Mouse (Mus musculus) hindbrain, embryonic 13.5 days (tissue): ENCODE results near the gene Nr2c2ap. TPM values are rescaled to one million over a fixed set of nuclear protein-coding genes. Genes with fewer than 3 reads are reported as not detected.

Experiments
- ATAC-seq: fragments of 200-750 bp; cut with Nextera tagmentation; 2 replicates; pipeline ENCODE4 v1.8.0; 2017; ENCODE audit warnings: moderate TSS enrichment; ENCODE audit not compliant: low FRiP score
- H3K27ac ChIP-seq: fragments of 300-500 bp; sonication (generic); 2 replicates; pipeline ENCODE4 v1.5.1; 2015; ENCODE audit warnings: inconsistent platforms, mild to moderate bottlenecking, moderate library complexity
- H3K27me3 ChIP-seq: fragments of 300-500 bp; sonication (generic); 2 replicates; pipeline ENCODE4 v1.6.1; 2015; ENCODE audit warnings: mild to moderate bottlenecking, inconsistent platforms
- H3K36me3 ChIP-seq: fragments of 300-500 bp; sonication (generic); 2 replicates; pipeline ENCODE4 v1.6.1; 2015; ENCODE audit warnings: mild to moderate bottlenecking, inconsistent platforms
- H3K4me1 ChIP-seq: fragments of 300-500 bp; sonication (generic); replicated peaks from 2 replicates; pipeline ENCODE4 v1.6.1; 2015; ENCODE audit warnings: inconsistent platforms
- H3K4me2 ChIP-seq: fragments of 300-500 bp; sonication (generic); 2 replicates; pipeline ENCODE4 v1.6.1; 2015; ENCODE audit warnings: inconsistent platforms, mild to moderate bottlenecking, moderate library complexity
- H3K4me3 ChIP-seq: fragments of 300-500 bp; sonication (generic); 2 replicates; pipeline ENCODE4 v1.5.1; 2015; ENCODE audit warnings: mild to moderate bottlenecking, inconsistent platforms
- H3K9ac ChIP-seq: fragments of 300-500 bp; sonication (generic); 2 replicates; pipeline ENCODE4 v1.6.1; 2015; ENCODE audit warnings: mild to moderate bottlenecking, inconsistent platforms
- H3K9me3 ChIP-seq: fragments of 300-500 bp; sonication (generic); 2 replicates; pipeline ENCODE4 v1.6.1; 2016; ENCODE audit warnings: inconsistent platforms
- WGBS: fragments of 180-500 bp; shearing (Covaris S2); methylation state at CpG from one replicate; pipeline ENCODE4 v1.1.7; 2015; 5-methylcytosine and 5-hydroxymethylcytosine counted together
- polyA plus RNA-seq: library from polyadenylated mRNA; unstranded; fragments of >200 nt; fragmentation: Nextera tagmentation; extraction: Ambion mirVana; gene quantifications from 2 replicates; pipeline ENCODE4 v1.2.1, GENCODE M21; 2015

The Nr2c2ap gene
- polyA plus RNA-seq, 1 experiment from 2014 or later: 36.4 TPM

DNA sequence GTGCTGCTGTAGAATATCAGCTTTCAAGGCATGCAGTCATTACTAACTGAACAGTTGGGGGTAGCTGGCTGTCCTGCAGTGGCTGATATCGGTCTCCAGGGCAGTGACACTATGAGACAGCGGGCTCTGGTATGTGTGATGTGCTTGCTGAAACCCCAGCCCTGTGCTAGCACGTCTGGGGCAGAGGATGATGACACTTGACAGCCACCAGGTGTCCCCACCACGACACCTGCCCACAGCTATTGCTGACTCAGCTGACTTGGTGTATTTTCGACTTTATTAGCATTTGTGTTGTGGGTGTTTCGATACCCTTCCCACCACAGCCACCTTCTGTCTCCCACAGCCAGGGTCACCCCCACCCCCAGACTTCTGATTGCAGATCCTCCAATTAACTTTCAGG, 26.6 kb upstream of the Nr2c2ap start:
- ATAC-seq: peak; percentile 23; the same call in 1 of the 2 replicates
- Histone ChIP-seq H3K9me3 (no peaks in the 10 kb centered on the region), H3K9ac (no peak overlapping the region), H3K36me3 (peaks cover 88% of the 10 kb centered on the region), H3K4me3 (no peak overlapping the region), H3K4me2 (no peak overlapping the region), H3K27me3 (no peaks in the 10 kb centered on the region), H3K4me1 (peaks cover 18% of the 10 kb centered on the region), H3K27ac (no peak overlapping the region)
- 14% methylated on average over 6 of the region's 6 CpGs for WGBS

DNA sequence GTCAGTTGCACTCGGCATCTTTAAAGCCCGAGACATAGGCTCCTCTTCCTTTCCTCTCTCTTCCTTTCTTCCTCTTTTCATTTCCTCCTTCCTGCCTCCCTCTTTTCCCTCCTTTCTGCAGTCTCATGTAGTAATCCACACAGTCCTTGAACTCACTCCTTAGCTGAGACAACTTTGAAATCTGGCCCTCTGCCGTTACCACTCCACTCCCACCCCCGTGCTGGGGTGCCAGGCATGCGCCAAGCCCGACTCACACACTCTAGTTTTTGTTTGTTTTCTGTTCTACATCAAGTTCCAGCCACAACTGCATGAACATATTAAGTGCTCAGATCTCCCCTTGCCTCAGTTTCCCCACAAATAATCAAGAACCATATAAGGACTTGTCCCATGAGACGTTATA, 26.2 kb upstream of the Nr2c2ap start:
- H3K4me1 ChIP-seq: peaks cover 20% of the 10 kb centered on the region
- 80% methylated on average over 7 of the region's 7 CpGs for WGBS
- ATAC-seq: no peak

DNA sequence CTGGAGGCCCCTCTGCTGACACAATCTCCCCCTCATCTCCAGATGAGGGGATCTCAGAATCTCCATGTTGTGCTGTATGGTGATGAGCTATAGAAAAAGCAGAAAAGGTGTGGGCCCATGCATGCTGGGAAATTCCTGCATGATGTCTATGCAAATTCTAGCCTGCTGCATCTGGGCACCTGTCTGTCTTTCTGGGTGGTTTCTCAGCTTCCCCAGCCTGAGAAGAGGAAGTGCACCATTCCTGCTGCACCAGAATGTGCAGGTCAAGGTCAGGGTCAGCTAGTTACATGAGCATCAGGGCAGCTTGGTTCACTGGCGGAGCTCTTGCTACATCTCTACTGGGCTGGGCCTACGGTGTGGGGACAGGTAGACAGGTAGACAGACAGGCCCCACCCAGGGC, 20.7 kb upstream of the Nr2c2ap start:
- Histone ChIP-seq H3K4me2 (no peak overlapping the region), H3K4me1 (peaks cover 41% of the 10 kb centered on the region)

More for the DNA sequence above, 26.2 kb upstream of the Nr2c2ap start:
- Histone ChIP-seq H3K36me3 (peaks cover 88% of the 10 kb centered on the region), H3K9ac (no peak overlapping the region), H3K27me3 (no peaks in the 10 kb centered on the region), H3K27ac (no peak overlapping the region), H3K4me2 (no peak overlapping the region), H3K9me3 (no peaks in the 10 kb centered on the region), H3K4me3 (no peak overlapping the region)

DNA sequence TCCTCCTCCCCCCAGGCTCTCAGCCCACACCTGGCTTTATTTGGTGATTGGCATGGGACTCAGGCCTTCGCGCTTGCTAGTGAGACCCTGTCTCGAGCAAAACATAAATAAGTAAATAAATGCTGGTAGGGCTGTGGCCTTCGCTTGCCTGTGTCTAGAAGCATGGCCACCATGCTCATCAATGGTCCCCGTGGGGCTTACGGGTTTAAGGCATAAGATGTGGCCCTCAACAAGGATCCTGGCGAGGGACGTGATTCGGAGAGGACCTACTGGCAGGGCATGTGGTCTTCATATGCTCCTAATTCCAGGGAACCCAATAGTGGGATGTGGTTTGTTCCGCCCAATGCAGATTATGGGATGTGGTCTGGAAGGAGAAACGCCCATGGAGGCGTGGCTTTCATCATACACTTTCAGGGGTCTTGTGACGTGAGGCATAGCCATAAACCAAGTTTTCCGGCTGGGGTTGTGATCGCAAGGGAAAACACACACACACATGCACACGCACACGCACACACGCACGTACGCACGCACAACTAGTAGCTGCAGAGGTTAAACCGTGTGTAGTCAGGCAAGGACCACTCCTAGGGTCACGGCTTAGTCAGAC, 19.8 kb upstream of the Nr2c2ap start:
- H3K9me3 ChIP-seq: no peaks in the 10 kb centered on the region
- H3K4me3 ChIP-seq: no peak overlapping the region
- WGBS: 61% methylated on average over 23 of the region's 23 CpGs
- H3K36me3 ChIP-seq: peaks cover 98% of the 10 kb centered on the region
- ATAC-seq: no peak
- H3K4me1 ChIP-seq: peaks cover 41% of the 10 kb centered on the region
- no peak overlapping the region for H3K9ac ChIP-seq
- H3K27me3 ChIP-seq: peaks cover 42% of the 10 kb centered on the region
- no peak overlapping the region for H3K27ac ChIP-seq
- H3K4me2 ChIP-seq: no peak overlapping the region

More for the DNA sequence above, 20.7 kb upstream of the Nr2c2ap start:
- no peak overlapping the region for H3K4me3 ChIP-seq
- H3K9ac ChIP-seq: no peak overlapping the region
- whole genome bisulfite sequencing: 89% methylated on average over 2 of the region's 2 CpGs
- peaks cover 98% of the 10 kb centered on the region for H3K36me3 ChIP-seq
- no peaks in the 10 kb centered on the region for H3K9me3 ChIP-seq
- no peak for ATAC-seq
- H3K27ac ChIP-seq: no peak overlapping the region
- peaks cover 35% of the 10 kb centered on the region for H3K27me3 ChIP-seq

DNA sequence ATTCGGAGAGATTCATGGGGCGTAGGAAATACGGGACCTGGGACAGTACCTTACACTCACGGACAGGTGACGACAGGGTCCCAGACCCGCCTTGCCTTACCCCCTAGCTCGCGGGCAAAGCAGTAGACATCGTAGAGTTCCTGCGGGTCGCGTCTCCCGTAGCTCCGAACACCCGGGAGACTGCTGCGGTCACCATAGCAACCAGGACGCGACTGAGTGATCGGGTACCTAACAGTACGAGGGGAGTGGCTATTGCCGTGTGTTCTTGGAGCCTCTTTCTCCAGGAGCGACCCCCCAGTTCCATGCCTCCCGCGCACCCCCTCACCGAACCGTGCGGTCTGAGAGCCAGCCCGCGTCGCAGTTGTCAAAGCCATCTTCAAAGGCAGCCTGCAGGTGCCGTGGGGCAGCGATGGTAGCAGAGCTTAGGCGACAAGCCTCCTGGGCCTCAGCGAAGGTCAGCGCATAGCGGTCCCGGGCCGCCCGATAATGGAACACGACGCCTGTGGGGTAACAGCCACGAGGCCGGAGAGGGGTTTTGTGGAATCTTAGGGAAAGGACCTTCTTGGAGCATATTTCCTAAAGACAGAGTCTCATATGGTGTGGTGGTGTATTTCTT, 18.6 kb upstream of the Nr2c2ap start:
- peak overlapping the region; percentile 15; the same call in 1 of the 2 replicates for H3K4me2 ChIP-seq
- no peak for ATAC-seq

DNA sequence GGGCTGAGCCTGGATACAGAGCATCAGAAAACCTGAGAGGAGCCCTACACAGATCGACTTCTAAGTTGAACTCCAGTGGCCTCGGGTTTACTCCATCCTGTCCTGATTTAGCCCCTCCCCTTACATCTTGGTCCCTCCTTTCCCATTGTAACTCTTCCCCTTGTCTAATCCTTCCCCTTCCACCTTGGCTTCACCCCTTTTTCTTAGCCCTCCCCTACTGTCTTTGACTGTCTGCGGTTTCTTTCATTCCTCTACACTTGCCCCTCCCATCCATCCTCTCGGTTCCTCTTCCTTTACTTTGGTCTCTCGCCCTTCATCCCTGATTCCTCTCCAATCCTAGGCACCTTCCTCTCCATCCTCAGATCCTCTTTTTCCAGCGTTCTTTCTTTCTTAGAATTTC, 16.6 kb upstream of the Nr2c2ap start:
- ATAC-seq: no peak
- Histone ChIP-seq H3K4me1 (peaks cover 54% of the 10 kb centered on the region), H3K4me3 (no peak overlapping the region), H3K27ac (no peak overlapping the region), H3K9ac (0 out of 2 replicates have a peak overlapping the region, but pooled peaks have one; percentile 25), H3K27me3 (peaks cover 45% of the 10 kb centered on the region), H3K9me3 (no peaks in the 10 kb centered on the region), H3K4me2 (no peak overlapping the region), H3K36me3 (peaks cover 66% of the 10 kb centered on the region)
- 27% methylated on average over 6 of the region's 6 CpGs for WGBS

More for the DNA sequence above, 18.6 kb upstream of the Nr2c2ap start:
- Histone ChIP-seq H3K9me3 (no peaks in the 10 kb centered on the region), H3K27me3 (peaks cover 45% of the 10 kb centered on the region), H3K27ac (no peak overlapping the region), H3K9ac (0 out of 2 replicates have a peak overlapping the region, but pooled peaks have one; percentile 51), H3K4me3 (peak overlapping the region; percentile 4; the same call in 1 of the 2 replicates), H3K4me1 (peaks cover 46% of the 10 kb centered on the region), H3K36me3 (peaks cover 86% of the 10 kb centered on the region)
- 9% methylated on average over 43 of the region's 43 CpGs for whole genome bisulfite sequencing

DNA sequence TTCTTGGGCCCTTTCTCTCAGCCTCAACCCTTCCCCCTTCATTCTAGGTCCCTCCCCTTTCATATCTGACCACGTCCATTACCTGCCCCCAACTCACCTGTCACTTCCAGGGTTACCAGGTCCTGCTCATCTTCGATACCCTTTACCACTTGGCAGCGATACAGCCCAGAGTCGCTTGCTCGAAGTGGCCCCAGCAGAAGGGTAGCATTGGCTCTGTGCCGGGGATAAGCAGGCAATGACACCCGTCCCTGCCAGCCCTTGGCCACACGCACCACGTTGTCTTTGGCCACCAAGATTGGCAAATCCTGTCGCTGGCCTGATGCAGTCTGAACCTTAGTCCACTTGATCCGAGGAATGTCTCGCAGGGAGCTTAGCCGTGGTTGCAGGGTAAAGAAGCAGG, 16.2 kb upstream of the Nr2c2ap start:
- Histone ChIP-seq H3K9me3 (no peaks in the 10 kb centered on the region), H3K9ac (0 out of 2 replicates have a peak overlapping the region, but pooled peaks have one; percentile 25), H3K4me3 (no peak overlapping the region), H3K36me3 (peaks cover 62% of the 10 kb centered on the region), H3K27ac (no peak overlapping the region), H3K27me3 (peaks cover 45% of the 10 kb centered on the region), H3K4me1 (peaks cover 52% of the 10 kb centered on the region), H3K4me2 (no peak overlapping the region)
- 75% methylated on average over 13 of the region's 13 CpGs for WGBS
- ATAC-seq: no peak

DNA sequence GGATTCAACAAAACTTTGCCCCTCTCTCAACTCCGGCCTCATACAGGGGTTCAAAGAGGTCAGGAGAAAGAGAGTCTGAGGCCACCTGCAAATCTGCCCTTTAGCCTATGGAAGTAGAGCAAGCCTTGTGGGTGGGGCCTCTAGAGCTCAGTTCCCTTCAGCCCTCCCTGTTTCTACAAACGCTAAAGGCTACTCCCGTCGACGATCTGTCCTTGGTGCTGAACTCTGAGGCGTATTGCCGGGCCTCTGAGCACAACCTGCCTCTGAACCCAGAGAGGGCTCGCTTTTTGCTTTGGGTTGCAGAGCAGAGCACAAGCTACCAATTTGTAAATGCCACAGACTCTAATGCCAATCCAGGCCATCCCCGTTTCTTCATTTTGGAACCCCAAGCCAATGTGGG, 13.5 kb upstream of the Nr2c2ap start:
- peak overlapping the region; percentile 74 for H3K4me3 ChIP-seq
- 10% methylated on average over 9 of the region's 9 CpGs for WGBS
- no peak for ATAC-seq
- peaks cover 39% of the 10 kb centered on the region for H3K27me3 ChIP-seq
- peaks cover 35% of the 10 kb centered on the region for H3K36me3 ChIP-seq
- no peak overlapping the region for H3K27ac ChIP-seq
- peak overlapping the region; percentile 95 for H3K9ac ChIP-seq
- H3K9me3 ChIP-seq: no peaks in the 10 kb centered on the region
- peak overlapping the region; percentile 89 for H3K4me2 ChIP-seq
- peaks cover 45% of the 10 kb centered on the region for H3K4me1 ChIP-seq

DNA sequence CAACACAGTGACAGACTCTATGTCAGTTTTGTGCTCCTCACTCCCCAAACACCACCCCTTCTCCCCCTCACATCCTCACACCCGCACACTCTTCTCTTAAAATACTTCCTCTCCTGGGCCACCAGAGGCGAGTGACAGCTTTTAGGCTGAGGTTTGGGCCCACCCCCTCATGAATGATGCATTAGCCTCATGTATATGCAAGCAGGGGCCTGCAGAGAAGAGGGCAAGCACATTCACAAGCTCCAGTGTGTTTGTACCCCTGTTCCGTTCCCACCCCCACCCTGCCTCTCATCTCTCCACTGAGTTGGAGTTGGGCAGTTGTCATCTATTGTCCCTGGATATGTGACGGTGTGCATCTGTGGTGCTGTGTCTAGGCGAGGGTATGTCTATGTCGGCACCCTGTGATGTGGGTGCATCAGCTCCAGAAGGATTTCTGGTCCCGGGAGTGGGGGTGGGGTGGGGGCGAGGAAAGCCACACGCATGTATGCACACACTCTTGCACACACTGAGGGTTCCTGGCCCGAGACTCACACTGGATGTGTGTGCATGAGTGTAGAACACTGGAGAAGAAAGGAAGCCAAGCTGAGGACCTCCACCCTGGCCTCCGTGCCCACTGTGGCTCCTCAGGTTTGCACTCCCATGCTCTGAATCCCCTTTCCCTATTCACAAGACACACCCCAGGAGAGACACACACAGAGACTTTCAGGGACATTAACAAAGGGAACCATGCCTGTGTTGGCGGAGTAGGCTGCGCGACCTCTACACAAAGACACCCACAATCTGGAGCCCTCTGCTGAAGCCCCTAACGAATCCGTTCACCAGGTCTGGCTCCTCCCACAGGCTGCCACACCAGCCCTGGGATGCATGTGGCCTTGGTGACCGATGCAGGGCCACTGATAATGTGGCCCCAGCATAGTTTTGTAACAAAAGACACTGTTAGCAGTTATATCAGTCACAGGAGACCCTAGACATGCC, 12.1 kb upstream of the Nr2c2ap start:
- Histone ChIP-seq H3K27ac (peak overlapping the region; percentile 99), H3K4me2 (peak overlapping the region; percentile 89), H3K9ac (peak overlapping the region; percentile 95), H3K9me3 (no peaks in the 10 kb centered on the region), H3K36me3 (peaks cover 21% of the 10 kb centered on the region), H3K4me3 (peak overlapping the region; percentile 74), H3K27me3 (peaks cover 33% of the 10 kb centered on the region), H3K4me1 (peaks cover 36% of the 10 kb centered on the region)
- WGBS: 3% methylated on average over 17 of the region's 17 CpGs
- peak; percentile 83 for ATAC-seq

DNA sequence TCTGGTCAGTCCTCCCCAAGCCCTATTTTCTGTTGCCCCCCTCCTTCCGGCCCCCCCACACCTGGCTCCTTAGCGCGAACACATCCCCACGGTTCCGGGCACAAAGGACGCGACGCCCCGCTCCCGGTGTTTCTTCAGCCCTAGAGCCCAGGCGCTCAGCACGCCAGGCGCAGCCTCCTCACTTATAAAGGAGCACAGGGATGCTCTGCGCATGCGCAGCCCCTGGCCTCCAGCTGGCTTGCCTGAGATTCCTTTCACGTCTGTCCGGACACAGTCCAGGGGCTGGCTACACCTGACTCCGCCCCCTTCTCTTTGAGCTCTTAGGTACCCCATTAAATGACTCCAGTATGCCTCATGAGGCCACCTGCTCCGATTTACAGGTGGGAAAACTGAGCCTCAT, 10.5 kb upstream of the Nr2c2ap start, which contains the start of gene Ncan:
Gene Ncan, minus strand, starts transcription at position 207 of the 400 bp plus-strand sequence.
- ATAC-seq: peak; percentile 69

DNA sequence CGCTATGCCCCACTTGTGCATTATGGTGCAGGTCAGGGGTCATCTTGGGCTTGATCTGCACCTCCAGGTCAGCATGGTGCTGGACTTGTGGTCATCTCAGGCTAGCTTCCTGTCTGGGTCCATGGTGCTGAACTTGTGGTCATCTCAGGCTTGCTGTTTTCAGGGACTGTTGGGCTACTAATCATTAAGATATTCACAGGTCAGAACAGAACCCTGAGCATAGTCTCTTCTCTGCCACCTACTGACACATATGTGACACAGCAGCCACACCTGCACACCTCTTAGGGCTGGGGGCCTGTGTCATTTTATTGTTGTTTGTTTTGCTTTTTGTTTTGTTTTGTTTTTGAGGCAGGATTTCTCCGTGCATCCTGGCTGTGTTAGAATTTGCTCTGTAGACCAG, 8.3 kb upstream of the Nr2c2ap start:
- no peak overlapping the region for H3K4me2 ChIP-seq
- H3K27me3 ChIP-seq: peaks cover 17% of the 10 kb centered on the region; the same call in 1 of the 2 replicates
- no peaks in the 10 kb centered on the region for H3K9me3 ChIP-seq
- H3K9ac ChIP-seq: no peak overlapping the region
- WGBS: 53% methylated on average over 2 of the region's 2 CpGs
- H3K4me3 ChIP-seq: no peak overlapping the region
- peaks cover 14% of the 10 kb centered on the region for H3K4me1 ChIP-seq
- H3K36me3 ChIP-seq: no peaks in the 10 kb centered on the region
- ATAC-seq: no peak
- H3K27ac ChIP-seq: no peak overlapping the region

More for the DNA sequence above, 10.5 kb upstream of the Nr2c2ap start, which contains the start of gene Ncan:
- Histone ChIP-seq H3K4me1 (peaks cover 26% of the 10 kb centered on the region), H3K4me3 (peak within 1 kb of the TSS; percentile 74), H3K9ac (peak within 1 kb of the TSS; percentile 95), H3K4me2 (peak within 1 kb of the TSS; percentile 89), H3K36me3 (peaks cover 5% of the 10 kb centered on the region), H3K9me3 (no peaks in the 10 kb centered on the region), H3K27me3 (peaks cover 25% of the 10 kb centered on the region), H3K27ac (peak within 1 kb of the TSS; percentile 99)
- WGBS: under 1% methylated on average over 19 of the region's 19 CpGs

DNA sequence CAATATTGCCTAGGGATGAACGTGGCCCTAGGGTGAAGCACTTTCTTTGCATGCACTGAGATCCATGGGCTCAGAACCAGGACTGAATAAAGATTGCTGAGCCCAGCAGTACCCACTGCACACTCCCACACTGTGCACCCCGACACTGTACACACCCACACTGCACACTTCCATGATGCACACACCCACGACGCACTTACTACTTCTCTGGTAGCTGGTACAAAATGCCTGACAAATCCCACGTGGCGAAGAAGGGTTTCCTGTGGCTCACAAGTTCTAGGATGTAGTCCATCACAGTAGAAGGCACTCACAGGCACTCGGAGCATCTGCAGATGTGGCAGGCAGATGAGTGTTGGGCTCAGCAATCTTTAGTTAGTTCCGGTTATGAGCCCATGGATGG, 6.1 kb upstream of the Nr2c2ap start:
- no peak overlapping the region for H3K27ac ChIP-seq
- no peak overlapping the region for H3K9ac ChIP-seq
- 73% methylated on average over 8 of the region's 8 CpGs for WGBS
- H3K4me3 ChIP-seq: no peak overlapping the region
- H3K36me3 ChIP-seq: no peaks in the 10 kb centered on the region
- H3K27me3 ChIP-seq: peaks cover 17% of the 10 kb centered on the region; the same call in 1 of the 2 replicates
- H3K9me3 ChIP-seq: no peaks in the 10 kb centered on the region
- H3K4me1 ChIP-seq: 0 out of 2 replicates have a peak, but pooled peaks cover 13% of the 10 kb centered on the region
- H3K4me2 ChIP-seq: no peak overlapping the region
- ATAC-seq: no peak
